Mouse (Mus musculus) cerebellum, adult 2 months (tissue): ENCODE data around the gene 2310030G06Rik.

Source experiments
- CTCF ChIP-seq: fragments of 200-500 bp; IDR thresholded peaks from 2 replicates; pipeline ENCODE4 v1.5.1; 2011; ENCODE audit warnings: low read depth, mild to moderate bottlenecking, control low read depth, low read length, moderate library complexity, borderline replicate concordance; ENCODE audit not compliant: insufficient read depth
- POLR2A ChIP-seq: fragments of 200-500 bp; IDR thresholded peaks from 2 replicates; pipeline ENCODE4 v1.6.1; 2011; ENCODE audit warnings: low read length, control low read depth, borderline replicate concordance; ENCODE audit not compliant: insufficient read depth

- no peak for TF ChIP-seq CTCF
- no peak for TF ChIP-seq POLR2A
Observed at GRCm38 (mm10) chr9:50704907-50705306, 41.4 kb downstream of the 2310030G06Rik start.
